Mouse (Mus musculus): ENCODE measurements at regions not wholly inside any gene's neighbourhood (a gene's known extent, or its start where the extent isn't known, plus 50 kb on each side); places are given as distances from the start of the nearest gene placed in this dataset.

DNA sequence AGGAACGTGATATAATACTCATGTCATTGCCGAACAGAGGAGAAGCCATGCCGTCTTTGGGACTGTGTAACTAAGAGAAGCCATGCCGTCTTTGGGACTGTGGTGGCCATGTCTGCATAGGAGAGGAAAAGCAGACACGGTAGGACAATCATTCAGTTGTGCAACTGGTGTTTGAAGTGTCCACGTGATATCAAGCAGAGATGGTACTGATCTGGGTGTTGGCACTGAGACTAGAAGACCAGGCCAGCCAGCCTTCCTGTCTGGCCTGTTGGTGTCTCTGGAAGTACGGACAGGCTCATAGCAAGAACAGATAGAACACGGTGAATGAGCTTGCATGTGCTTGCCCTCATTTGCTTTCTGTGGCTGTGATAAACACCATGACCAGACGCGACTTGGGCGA is 175.7 kb downstream of the Slc38a4 start:
- no peak for DNase-seq (ENCODE audit: low spot score in 2 of 2)

GRCm38 (mm10) chr15:96878796-96879195 is 177.0 kb downstream of the Slc38a4 start:
- no peak for DNase-seq (ENCODE audit: low spot score in 2 of 2)

DNA sequence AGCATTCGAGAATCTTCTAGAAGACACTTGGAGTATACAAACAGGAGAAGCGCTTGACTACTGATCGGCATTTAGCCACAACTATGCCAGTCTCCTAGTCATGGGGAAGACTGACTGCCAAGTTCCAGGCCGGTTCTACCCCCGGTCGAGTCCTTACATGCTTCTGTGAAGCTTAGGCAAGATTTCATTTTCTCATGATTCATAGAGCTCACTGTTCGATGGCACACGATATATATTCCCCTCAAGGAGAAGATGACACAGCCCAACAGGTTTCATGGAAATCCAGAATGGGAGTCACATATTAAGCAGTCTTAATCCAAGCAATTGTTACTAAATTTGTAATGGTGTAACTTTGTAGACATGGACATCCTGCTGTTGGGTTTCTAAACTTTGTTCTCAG is 177.8 kb downstream of the Slc38a4 start:
- no peak for DNase-seq (ENCODE audit: low spot score in 2 of 2)

GRCm38 (mm10) chr15:96877271-96877670 is 177.7 kb upstream of the Slc38a2 start:
- DNase-seq (ENCODE audit: low spot score in 2 of 2): no peak

- DNase-seq (ENCODE audit: low spot score in 2 of 2): no peak
Observed at GRCm38 (mm10) chr15:96874145-96874544, 174.6 kb upstream of the Slc38a2 start.

- no peak for DNase-seq (ENCODE audit: low spot score in 2 of 2)
Observed at GRCm38 (mm10) chr15:96873562-96873961, 174.0 kb upstream of the Slc38a2 start.

DNA sequence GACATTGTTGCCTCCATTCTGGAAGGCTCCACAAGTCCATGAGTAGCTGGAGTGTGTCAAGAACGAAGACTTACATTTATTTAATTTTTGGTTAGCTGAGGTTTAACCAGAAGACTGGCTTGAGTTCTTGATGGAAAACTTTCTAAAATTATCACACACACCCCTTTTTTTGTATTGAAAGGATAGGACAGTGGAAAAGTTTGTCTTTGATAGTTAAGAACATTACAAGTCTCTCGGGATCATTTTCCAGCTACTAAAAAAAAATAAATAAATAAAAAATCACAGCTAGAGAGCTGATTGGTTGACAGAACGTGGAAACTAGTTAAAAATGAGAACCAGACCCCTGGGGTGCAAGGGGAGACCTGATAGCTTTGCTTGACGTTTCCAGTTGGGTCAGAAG is 173.6 kb upstream of the Slc38a2 start:
- DNase-seq (ENCODE audit: low spot score in 2 of 2): no peak

- DNase-seq (ENCODE audit: low spot score in 2 of 2): no peak
Observed at GRCm38 (mm10) chr15:96867701-96868100, 168.2 kb upstream of the Slc38a2 start.

- no peak for DNase-seq (ENCODE audit: low spot score in 2 of 2)
Observed at GRCm38 (mm10) chr15:96865932-96866331, 166.4 kb upstream of the Slc38a2 start.

- DNase-seq (ENCODE audit: low spot score in 2 of 2): no peak
Observed at GRCm38 (mm10) chr15:96857709-96858108, 158.2 kb upstream of the Slc38a2 start.

- no peak for DNase-seq (ENCODE audit: low spot score in 2 of 2)
Observed at GRCm38 (mm10) chr15:96851970-96852768, 152.6 kb upstream of the Slc38a2 start.

- DNase-seq (ENCODE audit: low spot score in 2 of 2): peak in 1 of 2 experiments; percentile 28
Observed at GRCm38 (mm10) chr15:96848150-96848549, 148.6 kb upstream of the Slc38a2 start.

GRCm38 (mm10) chr15:96845221-96845620 is 145.7 kb upstream of the Slc38a2 start:
- DNase-seq (ENCODE audit: low spot score in 2 of 2): no peak

GRCm38 (mm10) chr15:96844290-96844689 is 144.8 kb upstream of the Slc38a2 start:
- DNase-seq (ENCODE audit: low spot score in 2 of 2): no peak

DNA sequence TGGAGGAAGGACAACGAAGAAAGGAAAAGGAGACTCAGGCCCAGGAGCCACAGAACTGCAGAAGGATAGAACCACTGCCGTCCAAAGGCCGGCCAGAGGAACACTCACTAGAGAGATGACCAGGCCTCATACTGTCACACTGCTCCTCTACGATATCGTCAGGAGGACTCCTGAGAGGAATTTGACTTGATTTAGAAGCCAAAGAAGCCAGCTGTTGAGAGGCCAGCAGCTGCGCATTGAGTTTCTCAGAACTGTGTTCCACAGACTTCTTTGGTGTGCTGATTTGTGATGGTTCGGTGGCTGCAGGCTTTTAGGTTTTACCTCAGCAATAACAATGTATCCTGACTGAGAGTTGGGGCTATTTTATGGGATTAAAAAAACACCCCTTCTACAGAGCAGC is 144.1 kb upstream of the Slc38a2 start:
- DNase-seq (ENCODE audit: low spot score in 2 of 2): no peak

GRCm38 (mm10) chr15:96842881-96843280 is 143.4 kb upstream of the Slc38a2 start:
- no peak for DNase-seq (ENCODE audit: low spot score in 2 of 2)

- DNase-seq (ENCODE audit: low spot score in 2 of 2): no peak
Observed at GRCm38 (mm10) chr15:96836670-96837069, 137.1 kb upstream of the Slc38a2 start.

DNA sequence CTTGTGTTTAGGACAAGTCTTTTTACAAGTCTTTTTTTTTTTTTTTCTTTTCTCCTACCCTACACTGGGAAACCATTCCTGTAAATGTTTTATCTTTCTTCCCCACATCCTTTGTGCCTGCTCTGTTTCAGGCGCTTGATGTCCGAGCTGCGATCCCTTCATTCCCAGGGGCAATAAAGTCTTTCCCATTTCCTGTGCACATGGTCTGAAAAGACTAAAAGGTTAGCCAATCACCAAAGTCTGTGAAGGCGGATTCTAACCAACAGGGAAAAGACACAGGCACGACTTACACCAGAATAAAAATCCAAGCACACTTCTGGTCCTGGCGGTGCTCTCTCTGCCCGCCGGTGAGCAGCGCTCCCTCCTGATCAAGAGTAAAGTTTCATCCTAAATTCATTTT is 135.3 kb upstream of the Slc38a2 start:
- no peak for DNase-seq (ENCODE audit: low spot score in 2 of 2)

DNA sequence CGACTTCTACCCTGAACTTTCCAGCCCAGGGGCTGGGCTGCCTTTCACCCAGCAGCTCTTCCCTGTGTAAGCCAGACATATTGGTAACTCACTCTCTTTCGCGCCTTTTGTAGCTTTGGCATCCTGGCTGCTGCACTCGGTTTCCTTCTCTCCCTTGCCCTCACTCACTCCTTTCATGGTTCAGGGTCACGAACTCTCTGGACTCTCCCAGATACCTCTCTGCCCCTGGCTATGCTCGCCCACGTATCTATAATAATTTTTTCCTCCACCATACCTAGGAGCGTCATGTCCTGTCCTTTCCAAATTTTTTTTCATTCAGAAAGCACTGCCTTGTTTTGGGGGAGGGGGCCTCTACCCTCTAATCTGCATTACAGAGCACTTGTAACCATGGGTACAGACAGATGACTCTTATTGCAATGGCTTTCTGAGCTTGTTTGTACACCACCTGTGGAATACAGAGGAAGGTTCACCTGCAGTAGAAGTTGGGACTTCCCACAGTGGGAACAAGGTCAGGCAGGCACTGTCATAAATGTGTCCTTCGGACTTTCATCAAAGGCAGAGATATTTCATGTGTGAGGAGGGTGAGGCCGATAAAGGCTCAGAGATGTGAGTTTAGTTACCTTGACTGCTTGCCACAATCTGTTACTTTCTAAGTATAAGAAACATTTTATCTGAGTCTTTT is 134.8 kb upstream of the Slc38a2 start:
- DNase-seq (ENCODE audit: low spot score in 2 of 2): no peak

GRCm38 (mm10) chr15:96832389-96832788 is 132.9 kb upstream of the Slc38a2 start:
- DNase-seq (ENCODE audit: low spot score in 2 of 2): no peak

DNA sequence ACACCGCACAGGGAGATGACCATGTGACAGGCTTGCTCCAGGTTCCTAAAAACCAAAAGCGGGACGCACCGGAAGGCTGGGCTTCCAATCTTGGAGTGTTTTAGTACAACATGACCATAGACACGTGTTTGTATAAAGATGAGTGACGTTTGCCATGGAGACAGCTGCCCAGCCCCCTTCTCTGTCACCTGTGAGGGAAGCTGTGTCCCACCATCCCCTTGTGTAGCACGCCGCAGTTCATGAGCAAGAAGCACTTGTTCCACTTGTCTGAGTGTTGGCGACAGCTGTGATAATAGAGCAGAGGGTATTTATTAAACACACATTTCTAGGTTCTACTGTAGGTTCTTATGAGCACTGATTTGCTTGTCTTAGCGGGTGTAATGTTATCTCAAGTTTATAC is 131.7 kb upstream of the Slc38a2 start:
- no peak for DNase-seq (ENCODE audit: low spot score in 2 of 2)

- no peak for DNase-seq (ENCODE audit: low spot score in 2 of 2)
Observed at GRCm38 (mm10) chr15:96830578-96830977, 131.0 kb upstream of the Slc38a2 start.

- no peak for DNase-seq (ENCODE audit: low spot score in 2 of 2)
Observed at GRCm38 (mm10) chr15:96829941-96830340, 130.4 kb upstream of the Slc38a2 start.

Measured in cerebellum, postnatal 4 days (tissue).